ENCODE assay signal across 20 mouse cellular contexts in genomic region chr6:17568702-17569352, GRCm38 (mm10).
A peak's percentile ranks its signal among the peaks of the same experiment; 100 is the strongest.
DNase-seq lines count a peak whose midpoint lies in the region; ATAC-seq and TF ChIP-seq lines count a peak whose summit lies in the region.
"Had no signal": no experiment of that assay in that cellular context is flagged by ENCODE, and none has a peak within 500 bp of the region (broad histone marks: within the 10 kb centered on the region; RNA-seq: fewer than 3 reads in every experiment).

No protein-coding gene starts in this region.

- no peak for TF ChIP-seq EP300 in liver, embryonic 14.5 days (IDR thresholded peaks at IDR 0.05; ENCODE audit: low read depth)
- TF ChIP-seq EP300 in stomach, postnatal 0 days (optimal IDR thresholded peaks at IDR 0.05) = no peak

- ATAC-seq in kidney, embryonic 15.5 days (replicated peaks; ENCODE audit: low FRiP score) = no peak
- peak; percentile 93 for ATAC-seq in intestine, embryonic 16.5 days
- peak; percentile 64; the same call in 1 of the 2 replicates for ATAC-seq in liver, embryonic 14.5 days (ENCODE audit: insufficient read depth)
- ATAC-seq in stomach, postnatal 0 days (ENCODE audit: low FRiP score, low TSS enrichment) = no peak
- ATAC-seq: inflammation-experienced regulatory T-cells, adult 6 months; midbrain, embryonic 13.5 days had no signal

- H3K9ac ChIP-seq in kidney, embryonic 15.5 days = no peak overlapping the region
- no peak overlapping the region for H3K9ac ChIP-seq in intestine, embryonic 16.5 days (ENCODE audit: low read depth, low read length)
- no peak overlapping the region for H3K9ac ChIP-seq in liver, embryonic 14.5 days (replicated peaks)
- H3K9ac ChIP-seq in stomach, postnatal 0 days (ENCODE audit: low read length) = no peak overlapping the region
- H3K9ac ChIP-seq: midbrain, embryonic 13.5 days; stomach, embryonic 15.5 days had no signal

- peaks cover 5% of the 10 kb centered on the region for H3K36me3 ChIP-seq in kidney, adult 2 months (ENCODE audit: control insufficient read depth, insufficient read depth, low read length)
- peaks cover 18% of the 10 kb centered on the region for H3K36me3 ChIP-seq in kidney, embryonic 15.5 days
- H3K36me3 ChIP-seq in intestine, embryonic 16.5 days (ENCODE audit: control insufficient read depth, insufficient read depth, low read length) = no peaks in the 10 kb centered on the region
- no peaks in the 10 kb centered on the region for H3K36me3 ChIP-seq in liver, embryonic 14.5 days (replicated peaks; ENCODE audit: control insufficient read depth, insufficient read depth, low read depth)
- no peaks in the 10 kb centered on the region for H3K36me3 ChIP-seq in stomach, postnatal 0 days (ENCODE audit: control insufficient read depth, insufficient read depth, low read length)
- no peaks in the 10 kb centered on the region for H3K36me3 ChIP-seq in hindbrain, embryonic 10.5 days
- H3K36me3 ChIP-seq: forebrain, embryonic 10.5 days; heart, embryonic 10.5 days; midbrain, embryonic 13.5 days; stomach, embryonic 15.5 days had no signal

- peak overlapping the region; percentile 85 for H3K27ac ChIP-seq in kidney, adult 2 months (ENCODE audit: insufficient read depth, low read depth, low read length)
- H3K27ac ChIP-seq in kidney, embryonic 15.5 days = no peak overlapping the region
- peak overlapping the region; percentile 82 for H3K27ac ChIP-seq in intestine, embryonic 16.5 days (ENCODE audit: low read length)
- no peak overlapping the region for H3K27ac ChIP-seq in liver, embryonic 14.5 days
- no peak overlapping the region for H3K27ac ChIP-seq in stomach, postnatal 0 days (replicated peaks)
- H3K27ac ChIP-seq in hindbrain, embryonic 10.5 days = no peak overlapping the region
- H3K27ac ChIP-seq: forebrain, embryonic 10.5 days; heart, embryonic 10.5 days; left cerebral cortex, adult 2 months; midbrain, embryonic 13.5 days; stomach, embryonic 15.5 days had no signal

- H3K4me2 ChIP-seq in kidney, embryonic 15.5 days = no peak overlapping the region
- no peak overlapping the region for H3K4me2 ChIP-seq in intestine, embryonic 16.5 days (ENCODE audit: low read depth, low read length)
- H3K4me2 ChIP-seq in liver, embryonic 14.5 days (ENCODE audit: low read depth) = no peak overlapping the region
- H3K4me2 ChIP-seq in stomach, postnatal 0 days (replicated peaks; ENCODE audit: low read depth) = no peak overlapping the region
- H3K4me2 ChIP-seq: midbrain, embryonic 13.5 days; stomach, embryonic 15.5 days had no signal

- 59% methylated on average over 11 of the region's 11 CpGs for WGBS in kidney, adult 2 months
- 84% methylated on average over 11 of the region's 11 CpGs for WGBS in kidney, embryonic 15.5 days
- 76% methylated on average over 11 of the region's 11 CpGs for WGBS in intestine, embryonic 16.5 days
- 62% methylated on average over 11 of the region's 11 CpGs for WGBS in liver, embryonic 14.5 days (ENCODE audit: insufficient replicate concordance)
- WGBS in stomach, postnatal 0 days = 92% methylated on average over 11 of the region's 11 CpGs
- 92% methylated on average over 11 of the region's 11 CpGs for WGBS in hindbrain, embryonic 10.5 days

- no peak overlapping the region for H3K4me3 ChIP-seq in kidney, adult 2 months (ENCODE audit: insufficient read depth, low read depth, low read length)
- no peak overlapping the region for H3K4me3 ChIP-seq in kidney, embryonic 15.5 days (replicated peaks)
- no peak overlapping the region for H3K4me3 ChIP-seq in intestine, embryonic 16.5 days (ENCODE audit: low read length)
- H3K4me3 ChIP-seq in liver, embryonic 14.5 days (ENCODE audit: insufficient read depth in 1 of 2, low read depth in 2 of 2, low read length in 2 of 2) = no peak overlapping the region
- no peak overlapping the region for H3K4me3 ChIP-seq in stomach, postnatal 0 days (ENCODE audit: low read depth, low read length)
- H3K4me3 ChIP-seq in hindbrain, embryonic 10.5 days = no peak overlapping the region
- H3K4me3 ChIP-seq: forebrain, embryonic 10.5 days; heart, embryonic 10.5 days; left cerebral cortex, adult 2 months; midbrain, embryonic 13.5 days; stomach, embryonic 15.5 days had no signal

- no peaks in the 10 kb centered on the region for H3K27me3 ChIP-seq in kidney, adult 2 months (replicated peaks; ENCODE audit: control insufficient read depth, insufficient read depth, low read length)
- no peaks in the 10 kb centered on the region for H3K27me3 ChIP-seq in kidney, embryonic 15.5 days
- no peaks in the 10 kb centered on the region for H3K27me3 ChIP-seq in intestine, embryonic 16.5 days (replicated peaks; ENCODE audit: control insufficient read depth, insufficient read depth, low read length)
- no peaks in the 10 kb centered on the region for H3K27me3 ChIP-seq in liver, embryonic 14.5 days (ENCODE audit: control insufficient read depth, insufficient read depth, low read length)
- H3K27me3 ChIP-seq in stomach, postnatal 0 days (ENCODE audit: control insufficient read depth, insufficient read depth, low read length) = no peaks in the 10 kb centered on the region
- H3K27me3 ChIP-seq in hindbrain, embryonic 10.5 days (ENCODE audit: insufficient read depth, poor library complexity, severe bottlenecking) = peaks cover 3% of the 10 kb centered on the region; the same call in 1 of the 2 replicates
- H3K27me3 ChIP-seq: CH12.LX; midbrain, embryonic 13.5 days; stomach, embryonic 15.5 days had no signal

- H3K4me1 ChIP-seq in kidney, adult 2 months (ENCODE audit: control insufficient read depth, insufficient read depth, low read length) = peaks cover 13% of the 10 kb centered on the region; the same call in 1 of the 2 replicates
- H3K4me1 ChIP-seq in kidney, embryonic 15.5 days = no peaks in the 10 kb centered on the region
- H3K4me1 ChIP-seq in intestine, embryonic 16.5 days (ENCODE audit: control insufficient read depth, insufficient read depth, low read length) = peaks cover 7% of the 10 kb centered on the region; the same call in 1 of the 2 replicates
- peaks cover 0 to 5% of the 10 kb centered on the region in 2 experiments; a peak in 2 of 4 replicates for H3K4me1 ChIP-seq in liver, embryonic 14.5 days (replicated peaks; ENCODE audit: control insufficient read depth in 2 of 2, insufficient read depth in 2 of 2, low read length in 1 of 2)
- H3K4me1 ChIP-seq in stomach, postnatal 0 days (replicated peaks; ENCODE audit: control insufficient read depth, insufficient read depth) = no peaks in the 10 kb centered on the region
- H3K4me1 ChIP-seq in hindbrain, embryonic 10.5 days (replicated peaks) = no peaks in the 10 kb centered on the region
- H3K4me1 ChIP-seq: forebrain, embryonic 10.5 days; midbrain, embryonic 13.5 days; stomach, embryonic 15.5 days had no signal

- DNase-seq in kidney, adult 2 months = peak; percentile 92
- DNase-seq in kidney, postnatal 10 days = peak; percentile 24
- peak; percentile 16 to 26 (median 22) for DNase-seq in liver, embryonic 14.5 days (ENCODE audit: low read depth in 3 of 3, low spot score in 3 of 3)
- no peak for DNase-seq in stomach, postnatal 0 days (ENCODE audit: low spot score)
- DNase-seq in embryo, embryonic 10 days (ENCODE audit: low spot score) = no peak
- DNase-seq in hindbrain, embryonic 10.5 days (ENCODE audit: low spot score) = no peak
- DNase-seq: adrenal gland, postnatal 36 days; cerebellum, adult 11-12 months; cerebellum, postnatal 25 days; left cerebral cortex, postnatal 4 days; right cerebral cortex, postnatal 14 days had no signal

- TF ChIP-seq CTCF in kidney, adult 2 months (conservative IDR thresholded peaks at IDR 0.05; ENCODE audit: insufficient read depth, insufficient read length, low read depth, low read length) = no peak
- TF ChIP-seq CTCF in liver, embryonic 14.5 days (IDR thresholded peaks at IDR 0.05; ENCODE audit: low read depth) = no peak
- no peak for TF ChIP-seq CTCF in stomach, postnatal 0 days (IDR thresholded peaks at IDR 0.05; ENCODE audit: low read depth)

- H3K9me3 ChIP-seq in kidney, embryonic 15.5 days (replicated peaks) = no peaks in the 10 kb centered on the region
- H3K9me3 ChIP-seq in intestine, embryonic 16.5 days (ENCODE audit: control insufficient read depth, low read length) = no peaks in the 10 kb centered on the region
- H3K9me3 ChIP-seq in liver, embryonic 14.5 days (ENCODE audit: control insufficient read depth, low read length) = no peaks in the 10 kb centered on the region
- no peaks in the 10 kb centered on the region for H3K9me3 ChIP-seq in stomach, postnatal 0 days (ENCODE audit: control insufficient read depth, low read length)
- no peaks in the 10 kb centered on the region for H3K9me3 ChIP-seq in hindbrain, embryonic 10.5 days
- H3K9me3 ChIP-seq: forebrain, embryonic 10.5 days; heart, embryonic 10.5 days; midbrain, embryonic 13.5 days; stomach, embryonic 15.5 days had no signal

- no peak for TF ChIP-seq POLR2A in kidney, adult 2 months (IDR thresholded peaks at IDR 0.05; ENCODE audit: low read depth, low read length)

Comparison
In these comparisons a context has a peak if more than half of its experiments do, and no peak if none do; other contexts are left out.
1. H3K27ac ChIP-seq: peak in kidney, adult 2 months (single experiment) and intestine, embryonic 16.5 days (single experiment); none in kidney, embryonic 15.5 days (single experiment), liver, embryonic 14.5 days (single experiment), stomach, postnatal 0 days (single experiment) and hindbrain, embryonic 10.5 days (single experiment).
2. DNase-seq: peak in kidney, adult 2 months (single experiment), kidney, postnatal 10 days (single experiment) and liver, embryonic 14.5 days (3 of 3); none in stomach, postnatal 0 days (single experiment), embryo, embryonic 10 days (single experiment) and hindbrain, embryonic 10.5 days (single experiment).
3. ATAC-seq: peak in intestine, embryonic 16.5 days (single experiment) and liver, embryonic 14.5 days (single experiment); none in kidney, embryonic 15.5 days (single experiment) and stomach, postnatal 0 days (single experiment).